Mouse (Mus musculus): ENCODE data around the gene Thumpd2.

Gene Thumpd2

GRCm38 (mm10) chr17:81031830-81032442, 32.9 kb downstream of the Thumpd2 start:
- DNase-seq: no peak

GRCm38 (mm10) chr17:81027331-81027730, 37.6 kb downstream of the Thumpd2 start:
- DNase-seq: no peak

GRCm38 (mm10) chr17:81017132-81017531, 47.8 kb downstream of the Thumpd2 start:
- DNase-seq: no peak

GRCm38 (mm10) chr17:81015814-81016447, 49.0 kb downstream of the Thumpd2 start:
- DNase-seq: peak; percentile 38

GRCm38 (mm10) chr17:81010844-81011685, 53.8 kb downstream of the Thumpd2 start:
- DNase-seq: no peak

- no peak for DNase-seq
Observed at GRCm38 (mm10) chr17:81010199-81010598, 54.7 kb downstream of the Thumpd2 start.

GRCm38 (mm10) chr17:81009112-81009511, 55.8 kb downstream of the Thumpd2 start:
- no peak for DNase-seq

- no peak for DNase-seq
Observed at GRCm38 (mm10) chr17:81005292-81005691, 59.6 kb downstream of the Thumpd2 start.

- DNase-seq: no peak
Observed at GRCm38 (mm10) chr17:81004454-81004853, 60.4 kb downstream of the Thumpd2 start.

GRCm38 (mm10) chr17:81002130-81002529, 62.8 kb downstream of the Thumpd2 start:
- DNase-seq: no peak

- no peak for DNase-seq
Observed at GRCm38 (mm10) chr17:81001647-81002046, 63.2 kb downstream of the Thumpd2 start.

- DNase-seq: no peak
Observed at GRCm38 (mm10) chr17:81001010-81001409, 63.9 kb downstream of the Thumpd2 start.

GRCm38 (mm10) chr17:80998958-80999357, 65.9 kb downstream of the Thumpd2 start:
- DNase-seq: no peak

- DNase-seq: no peak
Observed at GRCm38 (mm10) chr17:80997226-80997625, 67.7 kb downstream of the Thumpd2 start.

- DNase-seq: no peak
Observed at GRCm38 (mm10) chr17:80991535-80992127, 73.3 kb downstream of the Thumpd2 start.

- DNase-seq: no peak
Observed at GRCm38 (mm10) chr17:80982976-80983375, 81.9 kb downstream of the Thumpd2 start.

- peak; percentile 57 for DNase-seq
Observed at GRCm38 (mm10) chr17:80982412-80982787, 82.5 kb downstream of the Thumpd2 start.

- DNase-seq: no peak
Observed at GRCm38 (mm10) chr17:80981721-80982411, 83.0 kb downstream of the Thumpd2 start.

- DNase-seq: no peak
Observed at GRCm38 (mm10) chr17:80980096-80980495, 84.8 kb downstream of the Thumpd2 start.

- no peak for DNase-seq
Observed at GRCm38 (mm10) chr17:80977245-80977644, 87.6 kb downstream of the Thumpd2 start.

Data from kidney, adult 11 months (tissue).